ENCODE assay signal across 22 mouse cellular contexts in genomic region chr12:76573381-76573780, GRCm38 (mm10). TPM values are rescaled to one million over a fixed set of nuclear protein-coding genes. Genes with fewer than 3 reads are reported as not detected.
A peak's percentile ranks its signal among the peaks of the same experiment; 100 is the strongest.
DNase-seq lines count a peak whose midpoint lies in the region; ATAC-seq lines count a peak whose summit lies in the region.
"Had no signal": no experiment of that assay in that cellular context is flagged by ENCODE, and none has a peak within 500 bp of the region (broad histone marks: within the 10 kb centered on the region; RNA-seq: fewer than 3 reads in every experiment).

No protein-coding gene starts in this region.

- no peak overlapping the region for H3K4me3 ChIP-seq in midbrain, embryonic 11.5 days (ENCODE audit: low read depth, low read length)
- H3K4me3 ChIP-seq in midbrain, embryonic 14.5 days (replicated peaks; ENCODE audit: low read depth, low read length) = no peak overlapping the region
- H3K4me3 ChIP-seq: embryonic facial prominence, embryonic 13.5 days; forebrain, embryonic 13.5 days; heart, embryonic 10.5 days; hindbrain, embryonic 12.5 days had no signal

- peak; percentile 39 for DNase-seq in cerebellum, adult 9-11 months
- DNase-seq in cerebellum, postnatal 36 days = no peak
- peak; percentile 44 for DNase-seq in midbrain, embryonic 11.5 days (ENCODE audit: low spot score, missing footprints)
- no peak for DNase-seq in midbrain, embryonic 14.5 days
- peak; percentile 60 for DNase-seq in kidney, postnatal 14 days
- DNase-seq in lung, postnatal 4 days = no peak
- DNase-seq: adrenal gland, postnatal 10 days; B cell, adult 2 months; cerebellum, adult 11 months; cerebellum, adult 8-10 months; cerebellum, postnatal 25 days; forebrain, postnatal 0 days; gastrocnemius, postnatal 25 days; heart, postnatal 10 days; heart, postnatal 4 days had no signal

- H3K4me2 ChIP-seq in midbrain, embryonic 11.5 days = no peak overlapping the region
- H3K4me2 ChIP-seq in midbrain, embryonic 14.5 days (ENCODE audit: low read length) = no peak overlapping the region
- H3K4me2 ChIP-seq: embryonic facial prominence, embryonic 13.5 days; forebrain, embryonic 13.5 days; hindbrain, embryonic 12.5 days had no signal

- WGBS in midbrain, embryonic 11.5 days = 90% methylated on average over 6 of the region's 6 CpGs
- WGBS in midbrain, embryonic 14.5 days = 91% methylated on average over 6 of the region's 6 CpGs

- H3K9ac ChIP-seq in midbrain, embryonic 11.5 days (ENCODE audit: low read length) = no peak overlapping the region
- H3K9ac ChIP-seq in midbrain, embryonic 14.5 days (replicated peaks; ENCODE audit: low read length) = no peak overlapping the region
- H3K9ac ChIP-seq: embryonic facial prominence, embryonic 13.5 days; forebrain, embryonic 13.5 days; forebrain, postnatal 0 days; hindbrain, embryonic 12.5 days had no signal

- no peak for ATAC-seq in midbrain, embryonic 11.5 days (ENCODE audit: low FRiP score)
- no peak for ATAC-seq in midbrain, embryonic 14.5 days (ENCODE audit: low FRiP score, low TSS enrichment)
- ATAC-seq in megakaryocyte-erythroid progenitor cell, adult 5-6 weeks (replicated peaks; ENCODE audit: low FRiP score, low TSS enrichment, poor library complexity, severe bottlenecking) = no peak
- ATAC-seq: CD4-positive, CD25-positive, alpha-beta regulatory T cell, adult 4 months; forebrain, embryonic 13.5 days; forebrain, postnatal 0 days had no signal

- H3K27me3 ChIP-seq in midbrain, embryonic 11.5 days (ENCODE audit: control insufficient read depth, insufficient read depth, low read length) = no peaks in the 10 kb centered on the region
- no peaks in the 10 kb centered on the region for H3K27me3 ChIP-seq in midbrain, embryonic 14.5 days (ENCODE audit: control insufficient read depth, insufficient read depth, low read length)
- H3K27me3 ChIP-seq: embryonic facial prominence, embryonic 13.5 days; forebrain, embryonic 13.5 days; hindbrain, embryonic 12.5 days had no signal

- no peaks in the 10 kb centered on the region for H3K4me1 ChIP-seq in midbrain, embryonic 11.5 days (ENCODE audit: control insufficient read depth, insufficient read depth, low read length)
- no peaks in the 10 kb centered on the region for H3K4me1 ChIP-seq in midbrain, embryonic 14.5 days (ENCODE audit: control insufficient read depth, insufficient read depth, low read length)
- H3K4me1 ChIP-seq: forebrain, embryonic 13.5 days had no signal

- no peaks in the 10 kb centered on the region for H3K9me3 ChIP-seq in midbrain, embryonic 11.5 days (ENCODE audit: control insufficient read depth, low read length)
- no peaks in the 10 kb centered on the region for H3K9me3 ChIP-seq in midbrain, embryonic 14.5 days (ENCODE audit: control insufficient read depth, low read length)
- H3K9me3 ChIP-seq: embryonic facial prominence, embryonic 13.5 days; forebrain, embryonic 13.5 days; G1E; heart, embryonic 10.5 days; hindbrain, embryonic 12.5 days had no signal

- no peaks in the 10 kb centered on the region for H3K36me3 ChIP-seq in midbrain, embryonic 11.5 days (ENCODE audit: control insufficient read depth, insufficient read depth, low read length)
- H3K36me3 ChIP-seq in midbrain, embryonic 14.5 days (ENCODE audit: control insufficient read depth, insufficient read depth, low read length) = no peaks in the 10 kb centered on the region
- H3K36me3 ChIP-seq: hindbrain, embryonic 12.5 days had no signal

- H3K27ac ChIP-seq in midbrain, embryonic 11.5 days (ENCODE audit: low read depth, low read length) = no peak overlapping the region
- H3K27ac ChIP-seq in midbrain, embryonic 14.5 days (replicated peaks; ENCODE audit: low read depth, low read length) = no peak overlapping the region
- H3K27ac ChIP-seq: embryonic facial prominence, embryonic 13.5 days; forebrain, embryonic 13.5 days; heart, embryonic 10.5 days; hindbrain, embryonic 12.5 days had no signal

RNA-seq across cellular contexts. Expression of gene Plekhg3, which starts 42.7 kb away (rescaled TPM):
- 0.62 and 1.3 TPM in 2 replicates for polyA plus RNA-seq in midbrain, embryonic 11.5 days (2014; fragmentation: Nextera tagmentation; extraction: Ambion mirVana)
- polyA plus RNA-seq in midbrain, embryonic 14.5 days (2014; fragmentation: Nextera tagmentation; extraction: Ambion mirVana) = 0.20 and 1.1 TPM in 2 replicates
- total RNA-seq in megakaryocyte-erythroid progenitor cell, adult 5-6 weeks (2014; fragmentation: Nextera tagmentation) = 2.4 and 3.9 TPM in 2 replicates
- total RNA-seq in megakaryocyte-erythroid progenitor cell, adult 5-6 weeks (2017) = 0.38 and 0.42 TPM in 2 replicates

Comparison
In these comparisons a context has a peak if more than half of its experiments do, and no peak if none do; other contexts are left out.
1. DNase-seq: peak in cerebellum, adult 9-11 months (single experiment), midbrain, embryonic 11.5 days (single experiment) and kidney, postnatal 14 days (single experiment); none in cerebellum, postnatal 36 days (0 of 2), midbrain, embryonic 14.5 days (single experiment) and lung, postnatal 4 days (0 of 2).